Mouse (Mus musculus) lung, postnatal 10 days (tissue): ENCODE measurements around the gene Gm9844.
A peak's percentile ranks its signal among the peaks of the same experiment; 100 is the strongest.
"Not testable (repeated sequence)": the region's sequence is repeated elsewhere in the genome, so short reads cannot be mapped to it uniquely, and the experiment has no call there.

Source experiments
- DNase-seq: peaks from one replicate; pipeline ENCODE4 v3.0.0; 2021

The Gm9844 gene

GRCm38 (mm10) chr7:24861913-24862312 is at the start of gene Gm9844:
Gm9844 (plus strand) TSS chr7:24862213.
- DNase-seq, result no peak

DNA sequence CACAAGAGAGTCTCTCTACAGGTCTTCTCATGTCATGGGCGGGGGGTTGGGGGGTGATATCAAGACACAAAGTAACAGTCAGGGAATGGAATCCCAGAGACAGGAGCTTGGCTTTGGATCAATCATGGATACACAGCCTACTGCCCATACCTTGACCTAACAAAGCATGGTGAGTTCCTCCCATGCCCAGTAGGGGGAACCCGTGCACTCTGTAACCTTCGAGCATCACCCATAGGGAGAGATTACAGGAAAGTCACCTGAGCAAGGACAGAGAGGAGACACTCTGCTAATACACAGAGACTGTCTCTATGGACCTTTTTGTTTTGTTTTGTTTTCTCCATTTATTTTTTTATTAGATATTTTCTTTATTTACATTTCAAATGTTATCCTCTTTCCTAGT is 44.5 kb upstream of the Gm9844 start:
- DNase-seq, result peak; percentile 71

GRCm38 (mm10) chr7:24824452-24824851 is 37.6 kb upstream of the Gm9844 start:
- DNase-seq, result no peak

DNA sequence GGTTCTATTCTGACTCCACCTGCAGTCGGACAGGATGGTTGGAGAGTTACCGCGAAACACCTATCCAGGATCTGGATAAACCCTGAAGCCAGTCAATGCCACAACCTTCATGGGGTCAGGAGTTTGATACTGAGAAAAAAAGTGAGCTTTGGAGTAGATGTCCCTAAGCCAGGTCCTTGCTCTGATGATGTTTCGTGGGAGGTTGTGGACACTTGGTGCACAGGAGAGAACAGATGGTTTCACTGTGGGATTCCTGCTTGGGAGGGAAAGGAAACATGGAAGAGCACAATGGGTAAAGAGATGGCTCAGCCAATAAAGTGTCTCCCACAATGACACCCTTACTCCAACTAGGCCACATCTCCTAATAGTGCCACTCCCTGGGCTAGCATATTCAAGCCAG is 34.8 kb upstream of the Gm9844 start:
- no peak for DNase-seq

- not testable (repeated sequence) for DNase-seq
These were observed 23.1 kb upstream of the Gm9844 start for GRCm38 (mm10) chr7:24838732-24839409.

DNA sequence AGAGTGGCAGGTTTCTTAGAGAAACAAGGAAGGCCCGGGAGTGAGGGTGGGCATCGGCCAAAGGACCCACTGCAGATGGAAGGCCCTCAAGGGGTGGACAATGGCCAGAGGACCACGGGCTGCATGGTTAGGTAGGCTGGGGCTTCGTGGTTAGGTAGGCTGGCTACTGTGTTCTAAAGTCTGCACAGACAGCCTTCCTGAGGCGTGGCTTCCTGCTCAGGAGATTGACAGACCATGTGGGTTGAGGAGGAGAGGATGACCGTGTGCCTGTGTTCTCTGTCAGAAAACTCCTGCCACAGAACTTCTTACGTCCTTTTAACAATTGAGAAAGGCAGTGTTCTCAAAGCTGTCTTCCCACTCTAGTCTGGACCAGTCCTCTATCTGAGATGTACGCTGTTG is 22.6 kb upstream of the Gm9844 start:
- no peak for DNase-seq

DNA sequence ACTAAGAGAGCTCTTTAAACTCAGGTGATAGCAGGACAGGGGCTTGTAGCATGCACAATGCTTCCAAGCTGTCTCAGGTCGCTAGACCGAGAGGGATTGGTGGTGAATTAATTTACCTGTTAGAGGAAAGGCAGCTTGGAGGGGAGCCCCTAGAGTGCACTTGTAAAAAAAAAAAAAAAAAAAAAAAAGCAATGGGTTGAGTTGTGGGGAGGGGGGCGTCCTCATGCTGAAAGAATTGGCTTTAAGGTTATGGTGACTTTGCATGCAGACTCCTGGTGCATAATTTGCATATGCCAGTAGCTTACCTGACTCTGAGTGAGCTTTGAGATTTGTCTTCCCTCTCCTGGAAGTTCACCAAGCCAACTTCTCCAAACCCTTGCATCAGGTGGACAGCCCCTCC is 21.7 kb upstream of the Gm9844 start:
- no peak for DNase-seq

- DNase-seq, result no peak
These were observed 21.0 kb upstream of the Gm9844 start for GRCm38 (mm10) chr7:24841009-24841408.

DNA sequence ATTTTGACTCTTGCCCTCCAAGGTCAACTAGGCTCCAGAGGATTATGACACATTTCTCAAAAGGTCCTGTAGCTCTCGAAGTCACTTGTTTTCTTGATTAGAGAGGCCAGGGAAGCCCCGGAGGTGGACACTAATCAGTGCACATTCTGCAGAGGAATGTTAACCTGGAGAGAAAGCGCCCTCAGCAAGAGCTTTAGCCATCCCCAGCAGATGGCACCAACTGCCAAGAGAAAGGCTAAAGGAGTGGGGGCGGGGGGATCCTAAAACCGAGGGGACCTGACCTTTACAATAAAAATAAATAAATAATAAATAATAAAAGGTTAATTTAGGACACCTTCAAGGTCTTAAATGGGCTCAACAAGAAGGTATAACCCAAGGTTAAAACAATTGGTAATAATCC is 17.9 kb upstream of the Gm9844 start:
- no peak for DNase-seq

DNA sequence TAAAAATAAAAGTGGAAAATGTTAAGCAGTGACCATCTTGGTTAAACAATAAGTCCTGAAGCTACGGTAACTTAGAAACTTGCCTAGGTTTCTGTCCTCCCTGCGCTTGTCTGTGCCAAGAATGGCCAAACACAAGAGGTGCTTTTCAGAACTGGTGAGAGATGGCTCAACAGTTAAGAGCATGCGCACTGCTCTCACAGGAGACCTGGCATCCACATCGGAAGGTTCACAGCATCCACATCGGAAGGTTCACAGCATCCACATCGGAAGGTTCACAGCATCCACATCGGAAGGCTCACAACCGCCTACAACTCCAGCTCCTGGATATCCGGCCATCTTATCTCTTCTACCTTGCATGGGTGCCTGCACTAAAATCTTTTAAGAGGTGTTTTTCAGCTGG is 16.8 kb upstream of the Gm9844 start:
- DNase-seq, result no peak

GRCm38 (mm10) chr7:24845713-24846112 is 16.3 kb upstream of the Gm9844 start:
- no peak for DNase-seq

DNA sequence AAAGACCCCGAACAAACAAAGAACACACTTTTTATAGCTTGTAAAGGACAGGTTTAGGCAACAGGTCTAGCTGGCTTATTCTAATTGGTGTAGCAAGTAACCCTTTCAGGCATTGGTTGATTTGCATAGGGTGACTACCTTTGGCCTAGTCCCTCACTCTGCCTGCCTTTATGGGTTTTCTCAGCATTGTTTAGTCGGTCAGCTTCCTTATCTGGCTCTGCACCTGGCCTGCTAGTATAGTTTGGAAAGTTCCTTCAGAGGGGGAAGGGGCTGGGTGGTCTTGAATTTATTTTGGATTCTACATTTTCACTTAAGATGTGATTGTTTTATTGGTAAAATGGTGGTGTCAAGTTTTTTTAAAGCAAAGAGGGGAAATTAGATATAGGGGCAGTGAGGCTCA is 15.4 kb upstream of the Gm9844 start:
- DNase-seq, result not testable (repeated sequence)

- DNase-seq, result no peak
These were observed 11.9 kb upstream of the Gm9844 start for GRCm38 (mm10) chr7:24850162-24850561.

DNA sequence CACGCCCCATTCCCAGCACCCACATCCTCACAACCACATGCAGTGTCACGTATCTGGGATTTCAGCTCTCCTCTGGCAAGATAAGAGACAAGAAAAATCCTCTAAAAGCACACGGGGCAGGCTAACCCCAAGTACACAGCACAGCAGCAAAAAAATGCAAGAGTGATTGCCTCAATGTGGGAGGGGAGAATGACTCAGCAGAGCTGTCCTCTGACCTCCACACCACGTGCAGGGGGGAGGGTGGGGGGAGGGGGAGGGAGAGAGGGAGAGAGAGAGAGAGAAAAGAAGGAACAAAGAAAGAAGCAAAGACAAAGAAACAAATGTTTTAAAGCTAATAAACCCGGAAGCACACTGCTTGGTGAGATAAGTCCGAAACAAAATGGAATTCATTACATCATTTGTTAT is 11.1 kb upstream of the Gm9844 start:
- no peak for DNase-seq

DNA sequence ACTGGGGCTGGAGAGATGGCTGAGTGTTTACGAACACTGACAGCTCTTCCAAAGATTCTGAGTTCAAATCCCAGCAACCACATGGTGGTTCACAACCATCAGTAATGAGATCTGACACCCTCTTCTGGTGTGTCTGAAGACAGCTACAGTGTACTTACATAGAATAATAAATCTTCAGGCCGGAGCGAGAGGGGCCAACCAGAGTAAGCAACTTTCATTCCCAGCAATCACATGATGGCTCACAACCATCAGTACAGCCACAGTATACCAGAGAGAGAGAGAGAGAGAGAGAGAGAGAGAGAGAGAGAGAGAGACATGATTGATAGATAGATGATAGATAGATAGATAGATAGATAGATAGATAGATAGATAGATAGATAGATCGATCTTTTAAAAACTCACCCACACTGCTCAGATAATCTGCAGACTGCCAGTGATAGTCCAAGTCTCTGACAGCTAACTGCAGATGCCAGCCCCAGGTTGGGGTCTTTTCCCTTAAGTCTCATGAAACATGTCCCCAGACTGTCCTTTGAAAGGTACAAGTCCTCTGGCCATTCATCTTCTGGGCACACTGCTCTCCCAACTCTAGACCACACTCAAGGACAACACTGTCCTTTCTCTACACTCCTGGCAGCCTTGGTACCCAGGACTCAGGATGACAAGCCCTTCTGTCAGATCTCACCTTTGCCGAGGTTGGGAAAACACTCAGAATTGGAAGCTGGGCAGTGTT is 10.3 kb upstream of the Gm9844 start:
- DNase-seq, result no peak

DNA sequence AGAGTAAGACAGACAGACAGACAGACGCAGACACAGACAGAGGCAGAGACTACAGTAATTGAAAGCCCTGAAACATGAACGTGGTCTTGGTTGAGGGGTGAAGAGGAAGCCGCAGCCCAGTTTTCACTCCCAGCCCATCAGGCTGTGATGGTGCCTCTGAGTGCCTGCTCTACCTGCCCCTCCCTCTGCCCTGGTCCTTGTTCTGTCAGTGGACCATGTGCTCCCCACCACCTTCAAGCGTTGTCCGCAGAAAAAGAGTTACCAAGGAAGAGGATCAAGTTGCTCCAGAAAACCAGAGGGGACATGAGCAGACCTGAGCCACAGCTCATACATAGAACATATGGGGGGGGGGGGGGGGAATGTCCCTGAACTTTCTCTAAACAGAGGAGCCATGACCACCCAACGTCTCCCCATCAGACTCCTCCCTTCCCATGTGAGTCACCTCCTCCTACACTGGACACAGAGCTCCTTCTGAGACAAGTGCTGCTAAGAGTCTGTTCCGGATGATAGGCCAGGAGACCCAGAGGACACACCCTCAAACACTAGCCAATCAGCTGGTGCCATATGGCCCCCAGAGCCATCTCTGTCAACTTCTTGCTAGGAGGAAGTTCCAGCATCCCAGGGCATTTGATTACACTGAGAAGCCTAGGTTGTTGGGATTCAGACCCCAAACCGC is 9.3 kb upstream of the Gm9844 start:
- no peak for DNase-seq

GRCm38 (mm10) chr7:24853233-24853563 is 8.8 kb upstream of the Gm9844 start:
- DNase-seq, result no peak

- no peak for DNase-seq
These were observed 8.3 kb upstream of the Gm9844 start for GRCm38 (mm10) chr7:24853695-24854094.

- no peak for DNase-seq
These were observed 5.4 kb upstream of the Gm9844 start for GRCm38 (mm10) chr7:24856460-24857120.

- DNase-seq, result no peak
These were observed 2.8 kb upstream of the Gm9844 start for GRCm38 (mm10) chr7:24859234-24859633.

DNA sequence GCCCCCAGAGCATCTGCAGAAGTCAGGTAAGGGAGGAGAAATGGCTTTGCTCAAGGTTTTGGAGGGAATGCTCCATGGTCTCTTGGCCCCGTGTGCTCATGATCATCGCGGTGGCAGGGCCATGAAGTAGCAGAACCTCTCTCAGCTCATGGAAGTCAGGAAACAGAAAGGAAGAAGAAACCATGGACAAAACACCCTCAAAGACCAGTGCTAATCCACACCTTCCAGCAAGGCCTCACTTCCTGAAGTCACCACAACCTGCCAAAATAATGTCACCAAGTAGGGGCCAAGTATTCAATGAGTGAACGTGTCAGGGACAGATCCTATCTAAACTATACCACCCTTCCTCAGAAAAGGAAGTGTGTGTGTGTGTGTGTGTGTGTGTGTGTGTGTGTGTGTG is 840 bp downstream of the Gm9844 start:
- DNase-seq, result no peak

DNA sequence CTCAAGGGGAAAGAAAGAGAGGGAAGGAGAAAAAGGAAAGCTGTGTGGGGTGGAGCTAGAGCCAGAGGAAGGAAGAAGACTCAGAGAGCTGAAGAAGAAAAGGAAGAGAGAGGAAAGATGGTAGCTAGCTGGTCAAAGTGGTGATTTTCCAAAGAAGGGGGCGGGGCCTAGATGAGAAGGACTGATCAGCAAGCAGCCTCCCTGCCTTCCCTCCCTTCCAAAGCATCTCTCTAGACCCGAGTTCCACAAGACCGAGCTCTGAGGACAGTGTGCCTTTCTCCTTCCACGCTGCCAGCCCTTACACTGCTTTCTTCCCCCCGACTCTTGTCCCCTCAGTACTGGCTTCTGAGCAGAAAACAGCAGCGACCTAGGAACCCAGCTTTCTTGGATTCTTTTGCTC is 2.1 kb downstream of the Gm9844 start:
- DNase-seq, result no peak

DNA sequence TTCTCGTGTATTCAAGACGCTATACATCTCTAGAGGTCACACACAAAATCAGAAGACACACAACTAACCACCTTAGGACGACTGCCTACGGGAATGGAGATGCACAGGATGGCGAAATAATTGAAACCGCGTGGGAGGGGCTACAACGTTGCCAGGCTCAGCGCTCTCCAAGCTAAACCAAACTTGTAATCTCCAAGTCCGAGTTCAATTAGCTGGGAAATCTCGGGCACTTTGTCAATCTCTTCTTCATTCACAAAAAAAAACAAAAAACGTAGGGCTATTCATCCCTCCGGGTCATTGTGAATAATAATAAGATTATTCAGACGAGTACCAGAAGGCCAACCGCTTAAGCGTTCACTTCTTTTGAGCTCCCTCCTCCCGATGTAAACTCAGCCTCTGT is 7.1 kb downstream of the Gm9844 start:
- DNase-seq, result no peak
